Mouse (Mus musculus) CH12.LX (cell line): ENCODE measurements around the gene Itsn1. TPM values are rescaled to one million over a fixed set of nuclear protein-coding genes. Genes with fewer than 3 reads are reported as not detected.

Experiments used
- DNase-seq: peaks from one replicate; pipeline ENCODE4 v3.0.0-alpha.2; 2013; ENCODE audit errors: extremely low read depth
- H3K27ac ChIP-seq: 2 replicates; pipeline ENCODE4 v1.5.1; 2012; ENCODE audit warnings: low read depth, mild to moderate bottlenecking, control low read depth, moderate library complexity; ENCODE audit not compliant: insufficient read depth
- H3K27me3 ChIP-seq: replicated peaks from 2 replicates; pipeline ENCODE3; 2012; ENCODE audit warnings: inconsistent platforms
- H3K36me3 ChIP-seq, 2 experiments: replicated peaks in 1 of 2; 2 replicates each; pipeline versions ENCODE3 to v1.6.1; 2012; ENCODE audit warnings: inconsistent platforms in 1 of 2, low read length in 1 of 2, mild to moderate bottlenecking in 1 of 2, mixed read lengths in 1 of 2, moderate library complexity in 1 of 2; ENCODE audit not compliant: control insufficient read depth in 1 of 2, insufficient read depth in 1 of 2
- H3K4me1 ChIP-seq, 2 experiments: 2 replicates each; pipeline ENCODE4 v1.6.1; 2012; ENCODE audit warnings: inconsistent platforms in 1 of 2, moderate library complexity in 1 of 2; ENCODE audit not compliant: insufficient read depth in 2 of 2, control insufficient read depth in 1 of 2
- H3K4me2 ChIP-seq: 2 replicates; pipeline ENCODE4 v1.6.1; 2012; ENCODE audit warnings: low read depth, mild to moderate bottlenecking, control low read depth; ENCODE audit not compliant: poor library complexity, insufficient read depth, severe bottlenecking
- H3K4me3 ChIP-seq, 3 experiments: fragments of 150-350 bp in 1 of 3; sonication (generic) in 1 of 3; replicated peaks in 1 of 3; 2 replicates each; pipeline versions ENCODE3 to v1.5.1; 2011 to 2012; ENCODE audit warnings: low read depth in 2 of 3, low read length in 2 of 3, mild to moderate bottlenecking in 2 of 3, moderate library complexity in 2 of 3, control low read depth in 1 of 3, improper control_type of control experiment in 1 of 3, inconsistent platforms in 1 of 3, mixed read lengths in 1 of 3; ENCODE audit not compliant: poor library complexity in 1 of 3
- H3K79me2 ChIP-seq: replicated peaks from 2 replicates; pipeline ENCODE4 v1.6.1; 2012; ENCODE audit warnings: mild to moderate bottlenecking, moderate library complexity; ENCODE audit not compliant: control insufficient read depth, poor library complexity, insufficient read depth, severe bottlenecking; ENCODE audit errors: extremely low read depth
- H3K9ac ChIP-seq: 2 replicates; pipeline ENCODE4 v1.6.1; 2012; ENCODE audit warnings: low read depth, mild to moderate bottlenecking, control low read depth, moderate library complexity; ENCODE audit not compliant: insufficient read depth
- H3K9me3 ChIP-seq: replicated peaks from 2 replicates; pipeline ENCODE3; 2012; ENCODE audit warnings: low read length, inconsistent platforms, mixed read lengths
- BHLHE40 ChIP-seq: IDR thresholded peaks from 2 replicates; pipeline ENCODE4 v1.6.1; 2011; ENCODE audit warnings: mild to moderate bottlenecking, low read depth, low read length, improper control_type of control experiment
- CTCF ChIP-seq, 2 experiments: IDR thresholded peaks in 1 of 2; conservative IDR thresholded peaks in 1 of 2; 2 replicates each; pipeline ENCODE4 v1.5.1; 2011 to 2012; ENCODE audit warnings: low read depth in 2 of 2, low read length in 2 of 2, improper control_type of control experiment in 1 of 2, inconsistent platforms in 1 of 2, mild to moderate bottlenecking in 1 of 2, moderate library complexity in 1 of 2
- ELF1 ChIP-seq: IDR thresholded peaks from 2 replicates; pipeline ENCODE4 v1.6.1; 2014; ENCODE audit warnings: low read depth, mild to moderate bottlenecking, inconsistent platforms, low read length, improper control_type of control experiment
- ETS1 ChIP-seq: conservative IDR thresholded peaks from 2 replicates; pipeline ENCODE4 v1.6.1; 2012; ENCODE audit warnings: low read depth, mild to moderate bottlenecking, inconsistent platforms, low read length, improper control_type of control experiment, moderate library complexity
- IRF4 ChIP-seq: IDR thresholded peaks from 2 replicates; pipeline ENCODE4 v1.6.1; 2014; ENCODE audit warnings: low read depth, mild to moderate bottlenecking, inconsistent platforms, low read length, improper control_type of control experiment
- KAT2A ChIP-seq: IDR thresholded peaks from 2 replicates; pipeline ENCODE4 v1.6.1; 2012; ENCODE audit warnings: low read length, improper control_type of control experiment, inconsistent platforms; ENCODE audit not compliant: insufficient replicate concordance
- MAFK ChIP-seq: IDR thresholded peaks from 2 replicates; pipeline ENCODE4 v1.6.1; 2011; ENCODE audit warnings: low read length, improper control_type of control experiment; ENCODE audit not compliant: insufficient replicate concordance
- MAX ChIP-seq: IDR thresholded peaks from 2 replicates; pipeline ENCODE4 v1.6.1; 2011; ENCODE audit warnings: low read length, improper control_type of control experiment
- MXI1 ChIP-seq: IDR thresholded peaks from 2 replicates; pipeline ENCODE4 v1.6.1; 2011; ENCODE audit warnings: mild to moderate bottlenecking, low read depth, low read length, improper control_type of control experiment
- NELFE ChIP-seq: IDR thresholded peaks from 2 replicates; pipeline ENCODE4 v1.6.1; 2011; ENCODE audit warnings: low read depth, low read length, improper control_type of control experiment
- NRF1 ChIP-seq: IDR thresholded peaks from 2 replicates; pipeline ENCODE4 v1.6.1; 2014; ENCODE audit warnings: low read depth, mild to moderate bottlenecking, inconsistent platforms, low read length, improper control_type of control experiment, moderate library complexity
- PAX5 ChIP-seq: IDR thresholded peaks from 2 replicates; pipeline ENCODE4 v1.6.1; 2012; ENCODE audit warnings: low read length, inconsistent platforms, mixed read lengths
- POLR2AphosphoS2 ChIP-seq: IDR thresholded peaks from 2 replicates; pipeline ENCODE4 v1.6.1; 2011; ENCODE audit warnings: low read depth, low read length, improper control_type of control experiment
- SMC3 ChIP-seq: IDR thresholded peaks from 2 replicates; pipeline ENCODE4 v1.6.1; 2011; ENCODE audit warnings: low read depth, low read length, improper control_type of control experiment
- USF2 ChIP-seq: conservative IDR thresholded peaks from 2 replicates; pipeline ENCODE4 v1.6.1; 2011; ENCODE audit warnings: low read depth, low read length, improper control_type of control experiment
- ZNF384 ChIP-seq: IDR thresholded peaks from 2 replicates; pipeline ENCODE4 v1.6.1; 2012; ENCODE audit warnings: low read depth, low read length, improper control_type of control experiment, inconsistent platforms
- dilution Hi-C: fragments of 300-500 bp; cut with MboI; formaldehyde crosslinking; loops from 2 replicates; pipeline ENCODE4 v1.14.3; 2020; ENCODE audit warnings: low sequenced_read_pairs; ENCODE audit not compliant: extremely low pct_unique_long_range_greater_than_20kb, extremely low pct_ligation_motif_present
- in situ Hi-C: fragments of 300-500 bp; cut with MboI; formaldehyde crosslinking; loops from 3 replicates; pipeline ENCODE4 v1.14.3; 2019; ENCODE audit warnings: low sequenced_read_pairs, low pct_ligation_motif_present, low pct_unique_long_range_greater_than_20kb, mixed read lengths
- polyA plus RNA-seq: library from polyadenylated mRNA; unstranded; fragments of >175 nt; gene quantifications from 2 replicates; pipeline ENCODE4 v1.2.1, GENCODE M21; 2012; ENCODE audit warnings: low read depth; ENCODE audit not compliant: insufficient read length
- total RNA-seq, 2 experiments: library from RNA; depleted of rRNA; stranded (reverse); fragments of 300-350 nt in 1 of 2; fragments of >200 nt in 1 of 2; gene quantifications; 2 replicates each; pipeline ENCODE4 v1.2.3; 2012 to 2014

Gene Itsn1
- total and polyA plus RNA-seq, 3 experiments = 32.5 to 54.5 (median 46.3) TPM

DNA sequence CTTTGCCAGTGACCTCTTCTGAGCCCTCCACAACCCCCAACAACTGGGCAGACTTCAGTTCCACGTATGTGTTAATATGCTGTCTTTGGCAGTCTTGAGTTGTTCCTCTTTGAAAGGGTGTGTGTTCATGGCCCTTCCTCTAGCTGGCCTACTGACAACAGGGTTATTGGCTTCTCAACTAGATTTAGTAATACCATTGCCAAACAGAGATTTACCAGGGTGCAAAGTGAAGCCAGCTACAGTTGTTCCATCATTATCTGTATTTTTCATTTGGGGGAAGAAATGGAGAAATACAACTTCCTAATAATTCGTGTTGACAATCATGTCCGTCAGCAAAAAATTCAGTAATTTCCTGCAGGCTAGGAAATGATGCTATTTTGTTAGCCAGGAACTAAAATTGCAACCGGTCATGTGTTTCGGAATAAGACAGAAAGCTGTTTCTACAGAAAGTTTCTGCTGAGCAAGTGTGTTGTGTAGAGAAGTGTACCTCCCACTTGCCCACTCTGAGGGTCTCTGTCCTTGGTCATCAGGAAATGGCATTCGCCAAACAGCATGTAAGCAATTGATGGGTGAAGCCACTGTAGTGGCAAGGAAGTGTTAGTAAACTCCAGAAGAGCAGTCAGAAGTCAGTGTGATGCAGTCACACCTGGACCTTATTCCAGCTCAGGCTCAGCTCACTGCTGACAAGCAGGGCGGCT lies 120.0 kb downstream of the Itsn1 start:
- H3K79me2 ChIP-seq = no peaks in the 10 kb centered on the region
- no peak for TF ChIP-seq MXI1
- TF ChIP-seq BHLHE40 = no peak
- TF ChIP-seq PAX5 = no peak
- TF ChIP-seq NRF1 = no peak
- no peak for TF ChIP-seq NELFE
- no peak for TF ChIP-seq CTCF (conservative IDR thresholded peaks at IDR 0.05 in 1 of 2, IDR thresholded peaks at IDR 0.05 in 1 of 2; ENCODE audit: low read depth in 2 of 2, low read length in 2 of 2)
- no peak for TF ChIP-seq MAFK
- no peak for TF ChIP-seq ETS1
- no peak for TF ChIP-seq USF2
- no peak for TF ChIP-seq ELF1
- TF ChIP-seq, all 38 proteins: peak for 0
- dilution Hi-C loops = no loop called here
- Histone ChIP-seq H3K4me1 (peaks cover 0 to 48% of the 10 kb centered on the region in 2 experiments; a peak in 2 of 4 replicates), H3K4me3 (no peak overlapping the region), H3K9me3 (no peaks in the 10 kb centered on the region), H3K9ac (no peak overlapping the region), H3K36me3 (peaks cover 41 to 70% of the 10 kb centered on the region in 2 experiments), H3K27me3 (no peaks in the 10 kb centered on the region), H3K27ac (no peak overlapping the region), H3K4me2 (no peak overlapping the region)
- DNase-seq = no peak
- in situ Hi-C loops = no loop called here

GRCm38 (mm10) chr16:91850175-91850574 lies 121.1 kb downstream of the Itsn1 start:
- H3K36me3 ChIP-seq = peaks cover 44 to 70% of the 10 kb centered on the region in 2 experiments
- H3K79me2 ChIP-seq = no peaks in the 10 kb centered on the region
- no peak overlapping the region for H3K4me3 ChIP-seq
- in situ Hi-C loops = no loop called here
- H3K9me3 ChIP-seq = no peaks in the 10 kb centered on the region
- H3K4me1 ChIP-seq = peaks cover 0 to 59% of the 10 kb centered on the region in 2 experiments; a peak in 2 of 4 replicates
- H3K9ac ChIP-seq = no peak overlapping the region
- dilution Hi-C loops = no loop called here
- DNase-seq = no peak
- H3K4me2 ChIP-seq = no peak overlapping the region
- TF ChIP-seq PAX5 = no peak
- TF ChIP-seq POLR2AphosphoS2 = no peak
- TF ChIP-seq ZNF384 = no peak
- TF ChIP-seq SMC3 = no peak
- TF ChIP-seq MAX = no peak
- TF ChIP-seq KAT2A = no peak
- TF ChIP-seq IRF4 = no peak
- H3K27ac ChIP-seq = no peak overlapping the region
- H3K27me3 ChIP-seq = no peaks in the 10 kb centered on the region
